Mouse (Mus musculus) midbrain, embryonic 16.5 days (tissue): ENCODE results near the gene Adgrv1. TPM values are rescaled to one million over a fixed set of nuclear protein-coding genes. Genes with fewer than 3 reads are reported as not detected.

ENCODE experiments used
- ATAC-seq: fragments of 200-750 bp; cut with Nextera tagmentation; 2 replicates; pipeline ENCODE4 v1.8.0; 2017; ENCODE audit warnings: moderate TSS enrichment
- H3K27ac ChIP-seq: fragments of 300-500 bp; sonication (generic); 2 replicates; pipeline ENCODE4 v1.5.1; 2014; ENCODE audit warnings: mild to moderate bottlenecking, low read length, mixed read lengths
- H3K27me3 ChIP-seq: fragments of 300-500 bp; sonication (generic); 2 replicates; pipeline ENCODE4 v1.6.1; 2014; ENCODE audit warnings: low read depth, low read length, mixed read lengths; ENCODE audit not compliant: control insufficient read depth, insufficient read depth
- H3K36me3 ChIP-seq: fragments of 300-500 bp; sonication (generic); 2 replicates; pipeline ENCODE4 v1.6.1; 2014; ENCODE audit warnings: mild to moderate bottlenecking, low read length, moderate library complexity, mixed read lengths; ENCODE audit not compliant: control insufficient read depth, insufficient read depth
- H3K4me1 ChIP-seq: fragments of 300-500 bp; sonication (generic); 2 replicates; pipeline ENCODE4 v1.6.1; 2014; ENCODE audit warnings: mild to moderate bottlenecking, low read length, mixed read lengths; ENCODE audit not compliant: control insufficient read depth, insufficient read depth
- H3K4me2 ChIP-seq: fragments of 300-500 bp; sonication (generic); 2 replicates; pipeline ENCODE4 v1.6.1; 2014; ENCODE audit warnings: mild to moderate bottlenecking, low read length, mixed read lengths
- H3K4me3 ChIP-seq: fragments of 300-500 bp; sonication (generic); 2 replicates; pipeline ENCODE4 v1.5.1; 2014; ENCODE audit warnings: low read depth, mild to moderate bottlenecking, low read length, moderate library complexity, mixed read lengths
- H3K9ac ChIP-seq: fragments of 300-500 bp; sonication (generic); 2 replicates; pipeline ENCODE4 v1.6.1; 2014; ENCODE audit warnings: low read depth, low read length, mixed read lengths
- H3K9me3 ChIP-seq: fragments of 300-500 bp; sonication (generic); replicated peaks from 2 replicates; pipeline ENCODE4 v1.6.1; 2014; ENCODE audit warnings: mild to moderate bottlenecking, low read length, mixed read lengths; ENCODE audit not compliant: control insufficient read depth, poor library complexity, severe bottlenecking
- WGBS: fragments of 180-500 bp; shearing (Covaris S2); extraction: QIAGEN DNeasy Blood & Tissue Kit; methylation state at CpG from one replicate; pipeline ENCODE4 v1.1.7; 2014; 5-methylcytosine and 5-hydroxymethylcytosine counted together
- polyA plus RNA-seq: library from polyadenylated mRNA; unstranded; fragments of >200 nt; fragmentation: Nextera tagmentation; extraction: Ambion mirVana; gene quantifications from 2 replicates; pipeline ENCODE4 v1.2.1, GENCODE M21; 2015

The Adgrv1 gene
- polyA plus RNA-seq, 1 experiment from 2014 or later, result 6.6 TPM

GRCm38 (mm10) chr13:81449630-81450029 is 183.3 kb downstream of the Adgrv1 start:
- Histone ChIP-seq H3K27me3 (no peaks in the 10 kb centered on the region), H3K4me2 (no peak overlapping the region), H3K4me3 (no peak overlapping the region), H3K4me1 (no peaks in the 10 kb centered on the region), H3K27ac (no peak overlapping the region), H3K9me3 (no peaks in the 10 kb centered on the region), H3K36me3 (no peaks in the 10 kb centered on the region), H3K9ac (no peak overlapping the region)
- WGBS, result 39% methylated on average over 4 of the region's 4 CpGs
- ATAC-seq, result no peak

DNA sequence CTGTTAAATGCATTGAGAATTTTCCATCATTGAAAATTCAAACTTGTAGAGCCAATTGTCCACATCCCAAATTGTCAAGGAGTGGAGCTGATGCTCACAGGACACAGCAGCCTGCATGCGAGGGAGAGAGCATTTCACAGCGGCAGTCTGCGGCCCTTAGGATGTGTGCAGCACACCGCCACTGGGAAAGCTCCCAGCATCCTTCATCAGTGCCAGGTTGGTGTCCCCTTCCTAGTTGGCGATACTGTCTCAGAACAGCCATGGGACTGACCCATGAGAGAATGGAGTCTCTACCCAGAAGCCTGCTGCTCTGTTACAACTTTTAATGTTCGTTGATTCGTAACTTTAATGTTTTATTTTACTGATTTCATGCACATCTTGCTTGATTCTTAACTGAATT is 183.8 kb downstream of the Adgrv1 start:
- Histone ChIP-seq H3K4me3 (no peak overlapping the region), H3K36me3 (no peaks in the 10 kb centered on the region), H3K4me2 (no peak overlapping the region), H3K9ac (no peak overlapping the region), H3K9me3 (no peaks in the 10 kb centered on the region), H3K27ac (no peak overlapping the region), H3K4me1 (no peaks in the 10 kb centered on the region), H3K27me3 (no peaks in the 10 kb centered on the region)
- 78% methylated on average over 7 of the region's 7 CpGs for WGBS
- ATAC-seq, result no peak

DNA sequence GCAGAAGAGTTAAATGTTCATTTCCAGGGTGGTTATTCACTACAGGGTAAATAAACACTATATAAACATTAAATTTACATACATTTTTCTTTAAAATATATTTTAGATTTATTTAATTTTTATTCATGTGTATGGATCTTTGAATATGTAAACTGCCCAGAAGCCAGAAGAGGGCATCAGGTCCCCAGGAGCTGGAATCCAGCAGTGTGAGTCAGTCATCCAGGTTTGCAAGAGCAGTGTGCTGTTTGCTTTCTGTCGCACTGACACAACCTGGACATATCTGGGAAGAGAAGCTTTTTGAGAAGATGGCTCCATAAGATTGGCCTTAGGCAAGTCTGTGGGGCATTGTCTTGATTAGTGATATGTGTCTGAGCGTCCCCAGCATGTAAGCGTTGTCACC is 191.5 kb downstream of the Adgrv1 start:
- H3K4me3 ChIP-seq, result no peak overlapping the region
- no peak for ATAC-seq
- no peaks in the 10 kb centered on the region for H3K27me3 ChIP-seq
- H3K36me3 ChIP-seq, result no peaks in the 10 kb centered on the region
- 83% methylated on average over 3 of the region's 3 CpGs for WGBS
- no peaks in the 10 kb centered on the region for H3K4me1 ChIP-seq
- H3K27ac ChIP-seq, result no peak overlapping the region
- H3K9ac ChIP-seq, result no peak overlapping the region
- no peaks in the 10 kb centered on the region for H3K9me3 ChIP-seq
- H3K4me2 ChIP-seq, result no peak overlapping the region

DNA sequence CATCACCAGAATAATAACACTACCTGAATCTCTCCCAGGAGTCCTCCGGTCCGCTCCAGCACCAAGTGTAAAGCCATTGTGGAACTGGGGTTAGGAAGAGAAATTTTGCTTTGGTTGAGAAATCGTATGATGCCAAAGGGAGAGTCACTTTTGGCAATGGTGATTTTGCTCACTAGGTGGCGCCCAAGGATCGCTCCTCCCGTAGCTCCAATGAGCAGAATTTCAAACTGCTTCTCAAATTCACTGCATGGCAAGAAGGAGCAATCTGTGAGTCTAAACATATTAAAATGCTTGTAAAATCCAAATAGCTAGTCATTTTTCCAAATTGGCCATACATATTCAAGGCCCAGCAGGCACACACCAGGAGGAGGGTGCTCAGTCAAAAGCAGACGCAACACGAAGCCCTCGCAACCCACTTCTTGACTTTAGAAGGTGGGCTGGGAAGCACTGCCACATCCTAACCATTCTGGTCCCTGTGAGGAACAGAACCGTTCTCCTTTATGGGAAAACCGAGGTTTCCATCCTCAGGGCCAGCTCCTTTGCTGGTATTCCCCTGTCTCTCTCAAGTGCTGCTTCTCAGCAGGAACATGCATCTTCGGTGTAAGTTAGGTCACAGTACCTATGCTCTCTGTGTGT is 193.4 kb downstream of the Adgrv1 start:
- H3K27me3 ChIP-seq, result no peaks in the 10 kb centered on the region
- no peak overlapping the region for H3K4me2 ChIP-seq
- H3K9ac ChIP-seq, result no peak overlapping the region
- no peaks in the 10 kb centered on the region for H3K4me1 ChIP-seq
- H3K27ac ChIP-seq, result no peak overlapping the region
- ATAC-seq, result peak; percentile 76
- no peaks in the 10 kb centered on the region for H3K9me3 ChIP-seq
- 50% methylated on average over 12 of the region's 12 CpGs for WGBS
- H3K36me3 ChIP-seq, result no peaks in the 10 kb centered on the region
- H3K4me3 ChIP-seq, result no peak overlapping the region

GRCm38 (mm10) chr13:81437088-81437487 is 195.9 kb downstream of the Adgrv1 start:
- no peaks in the 10 kb centered on the region for H3K27me3 ChIP-seq
- no peaks in the 10 kb centered on the region for H3K9me3 ChIP-seq
- H3K36me3 ChIP-seq, result no peaks in the 10 kb centered on the region
- ATAC-seq, result no peak
- H3K27ac ChIP-seq, result no peak overlapping the region
- H3K9ac ChIP-seq, result no peak overlapping the region
- no peak overlapping the region for H3K4me3 ChIP-seq
- H3K4me2 ChIP-seq, result no peak overlapping the region
- WGBS, result 87% methylated on average over 8 of the region's 8 CpGs
- H3K4me1 ChIP-seq, result no peaks in the 10 kb centered on the region

DNA sequence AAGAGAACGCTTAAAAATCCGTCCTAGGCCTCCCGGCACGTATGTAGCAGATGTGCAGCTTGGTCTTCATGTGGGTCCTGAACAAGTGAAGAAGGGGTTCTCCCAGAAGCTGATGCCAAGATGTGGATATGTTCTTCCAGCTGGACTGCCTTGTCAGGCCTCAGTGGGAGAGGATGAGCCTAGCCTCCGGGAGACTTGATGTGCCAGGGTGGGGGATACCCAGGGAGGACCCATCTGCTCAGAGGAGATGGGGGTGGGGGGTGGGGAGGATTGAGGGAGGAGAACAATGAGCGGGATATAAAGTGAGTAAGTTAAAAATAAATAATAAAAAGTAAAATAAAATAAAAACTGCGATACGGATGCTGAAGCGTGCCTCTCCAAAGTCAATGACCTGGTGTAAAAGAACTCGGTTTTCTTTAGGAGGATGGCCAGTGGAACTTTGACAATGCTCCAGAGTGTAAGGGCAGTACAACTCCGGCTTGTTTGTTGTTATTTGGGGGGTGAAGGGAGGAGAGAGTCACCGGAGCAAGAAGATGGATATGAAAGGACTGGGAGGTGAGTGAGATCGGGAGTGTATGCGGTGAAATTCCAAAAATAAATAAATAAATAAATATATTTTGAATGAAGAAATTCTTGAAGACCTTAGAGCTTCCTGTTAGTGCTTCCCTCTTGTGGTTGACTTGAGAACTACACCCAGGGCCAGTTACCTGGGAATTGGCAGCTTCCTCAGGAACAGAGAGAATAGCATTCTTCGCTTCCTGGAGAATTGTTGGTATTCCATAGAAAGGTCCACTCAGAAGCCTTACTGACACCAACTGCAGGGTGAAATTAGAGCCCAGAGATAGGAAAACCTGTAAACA is 205.8 kb downstream of the Adgrv1 start:
- H3K4me3 ChIP-seq, result no peak overlapping the region

GRCm38 (mm10) chr13:81425111-81425510 is 207.8 kb downstream of the Adgrv1 start:
- H3K27ac ChIP-seq, result no peak overlapping the region
- no peak overlapping the region for H3K4me3 ChIP-seq
- H3K36me3 ChIP-seq, result no peaks in the 10 kb centered on the region
- ATAC-seq, result no peak
- no peak overlapping the region for H3K9ac ChIP-seq
- no peaks in the 10 kb centered on the region for H3K4me1 ChIP-seq
- no peak overlapping the region for H3K4me2 ChIP-seq
- no peaks in the 10 kb centered on the region for H3K9me3 ChIP-seq
- 77% methylated on average over 6 of the region's 6 CpGs for WGBS
- no peaks in the 10 kb centered on the region for H3K27me3 ChIP-seq

More for the DNA sequence above, 205.8 kb downstream of the Adgrv1 start:
- WGBS, result 79% methylated on average over 15 of the region's 15 CpGs
- no peak overlapping the region for H3K27ac ChIP-seq
- H3K9me3 ChIP-seq, result no peaks in the 10 kb centered on the region
- no peaks in the 10 kb centered on the region for H3K36me3 ChIP-seq
- H3K4me2 ChIP-seq, result no peak overlapping the region
- no peaks in the 10 kb centered on the region for H3K27me3 ChIP-seq
- ATAC-seq, result peak; percentile 48; the same call in 1 of the 2 replicates
- no peak overlapping the region for H3K9ac ChIP-seq
- H3K4me1 ChIP-seq, result no peaks in the 10 kb centered on the region

GRCm38 (mm10) chr13:81424002-81424401 is 209.0 kb downstream of the Adgrv1 start:
- Histone ChIP-seq H3K4me3 (no peak overlapping the region), H3K27ac (no peak overlapping the region), H3K36me3 (no peaks in the 10 kb centered on the region), H3K27me3 (no peaks in the 10 kb centered on the region), H3K4me1 (no peaks in the 10 kb centered on the region), H3K9me3 (no peaks in the 10 kb centered on the region), H3K9ac (no peak overlapping the region), H3K4me2 (no peak overlapping the region)
- ATAC-seq, result no peak
- 60% methylated on average over 4 of the region's 4 CpGs for WGBS

- Histone ChIP-seq H3K36me3 (no peaks in the 10 kb centered on the region), H3K27ac (no peak overlapping the region), H3K4me1 (no peaks in the 10 kb centered on the region), H3K4me3 (no peak overlapping the region), H3K4me2 (no peak overlapping the region), H3K9ac (no peak overlapping the region), H3K27me3 (no peaks in the 10 kb centered on the region), H3K9me3 (no peaks in the 10 kb centered on the region)
- no peak for ATAC-seq
- WGBS, result 74% methylated on average over 1 of the region's 1 CpGs
These were observed 225.0 kb downstream of the Adgrv1 start for GRCm38 (mm10) chr13:81407881-81408460.
